Mouse (Mus musculus) ES-CJ7 (cell line): ENCODE results near the gene Il3ra.

Experiments
- DNase-seq: peaks from one replicate; pipeline ENCODE4 v3.0.0; 2011; ENCODE audit warnings: low read depth, low spot score

Il3ra gene

DNA sequence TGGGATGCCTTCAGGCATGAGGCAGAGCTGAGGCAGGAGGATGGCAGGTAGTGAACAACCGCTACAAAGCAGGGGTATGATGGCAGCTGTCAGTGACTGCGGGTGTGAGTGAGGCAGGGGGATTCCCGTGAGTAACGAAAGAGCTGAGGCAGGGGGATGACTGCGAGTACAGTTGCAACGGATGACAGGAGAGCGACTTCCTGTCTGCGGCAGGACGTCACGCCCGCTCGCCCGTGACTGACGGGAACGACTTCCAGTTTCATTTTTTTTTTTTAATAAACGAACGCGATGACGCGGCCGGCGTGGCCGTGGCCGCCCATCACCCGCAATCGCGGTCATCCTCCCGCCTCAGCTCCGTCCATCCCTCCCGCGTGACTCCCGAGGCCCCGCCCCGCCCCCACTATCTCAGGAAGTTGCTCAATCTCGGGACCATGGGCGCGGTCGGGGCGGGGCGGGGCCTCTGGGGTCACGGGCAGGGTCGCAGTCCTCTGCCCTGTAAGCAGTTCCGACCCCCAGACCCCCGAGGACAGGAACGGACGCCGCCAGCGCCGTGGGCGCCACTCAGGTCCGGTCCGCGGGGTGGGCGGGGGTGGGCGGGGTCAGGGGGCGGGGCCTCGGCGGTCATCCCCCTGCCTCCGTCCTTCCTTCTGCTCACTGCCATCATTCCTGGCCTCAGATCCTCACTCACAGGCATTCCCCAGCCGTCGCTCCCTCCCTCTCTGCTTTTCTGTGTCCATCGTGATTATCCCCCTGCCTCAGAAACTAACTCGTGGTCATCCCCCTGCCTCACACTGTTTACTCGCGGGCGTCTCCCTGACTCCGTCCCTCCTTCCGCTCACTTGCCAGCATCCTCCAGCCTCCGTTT is at the start of gene Il3ra:
Gene Il3ra, plus strand, starts transcription at position 328 of the 865 bp plus-strand sequence.
- DNase-seq: peak; percentile 69

DNA sequence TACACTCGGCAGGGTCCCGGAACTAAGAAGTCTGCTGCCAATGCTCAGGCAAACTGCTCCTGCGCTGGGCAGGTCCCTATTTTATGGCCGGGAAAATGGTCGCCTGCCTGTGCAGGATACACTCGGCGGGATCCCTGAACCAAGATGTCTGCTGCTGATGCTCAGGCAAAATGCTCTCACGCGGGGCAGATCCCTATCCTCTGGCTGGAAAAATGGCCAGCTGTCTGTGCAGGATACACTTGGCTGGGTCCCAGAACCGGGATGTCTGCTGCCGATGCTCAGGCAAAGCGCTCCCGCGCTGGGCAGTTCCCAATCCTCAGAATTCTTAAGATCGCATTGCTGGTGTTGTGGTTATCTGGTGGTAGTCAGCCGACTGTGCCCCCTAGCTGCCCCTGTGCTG is 37.1 kb upstream of the Il3ra start:
- peak; percentile 31 for DNase-seq

DNA sequence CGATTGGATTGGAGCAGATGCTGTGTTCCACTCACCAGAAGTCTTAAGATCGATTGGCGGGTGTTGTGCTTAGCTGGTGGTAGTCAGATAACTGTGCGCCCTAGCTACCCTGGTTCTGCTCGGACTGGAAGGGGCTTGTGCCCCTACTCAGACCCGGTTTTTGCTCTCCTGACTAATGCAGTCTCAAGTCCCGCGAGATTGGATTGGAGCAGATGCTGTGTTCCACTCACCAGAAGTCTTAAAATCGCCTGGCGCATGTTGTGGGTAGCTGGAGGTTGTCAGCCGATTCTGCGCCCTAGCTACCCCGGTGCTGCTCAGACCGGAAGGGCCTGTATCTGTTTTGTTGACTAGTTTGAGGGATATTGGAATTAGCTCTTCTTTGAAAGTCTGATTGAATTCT is 36.7 kb upstream of the Il3ra start:
- DNase-seq: peak; percentile 69

DNA sequence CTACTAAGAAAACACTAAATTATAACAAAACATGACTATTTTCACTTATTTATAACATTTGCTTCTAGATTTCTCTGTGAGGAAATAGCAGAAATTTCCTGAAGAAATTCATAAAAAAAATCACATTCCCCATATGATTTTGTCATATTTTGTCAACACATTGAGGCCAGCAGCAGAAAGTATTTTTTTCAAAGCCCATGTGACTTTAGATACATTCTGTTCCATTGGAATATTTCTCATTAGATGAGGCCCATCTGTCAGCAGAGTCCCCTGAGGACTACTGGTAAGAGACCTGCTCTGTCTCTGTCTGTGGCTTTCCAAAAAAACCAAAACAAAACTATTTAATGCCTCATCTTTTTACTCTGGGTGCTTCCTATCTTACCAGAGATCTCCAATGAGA is 23.5 kb upstream of the Il3ra start, which contains the start of gene Olfr31:
Gene Olfr31, plus strand, starts transcription at position 301 of the 400 bp plus-strand sequence.
- no peak for DNase-seq

DNA sequence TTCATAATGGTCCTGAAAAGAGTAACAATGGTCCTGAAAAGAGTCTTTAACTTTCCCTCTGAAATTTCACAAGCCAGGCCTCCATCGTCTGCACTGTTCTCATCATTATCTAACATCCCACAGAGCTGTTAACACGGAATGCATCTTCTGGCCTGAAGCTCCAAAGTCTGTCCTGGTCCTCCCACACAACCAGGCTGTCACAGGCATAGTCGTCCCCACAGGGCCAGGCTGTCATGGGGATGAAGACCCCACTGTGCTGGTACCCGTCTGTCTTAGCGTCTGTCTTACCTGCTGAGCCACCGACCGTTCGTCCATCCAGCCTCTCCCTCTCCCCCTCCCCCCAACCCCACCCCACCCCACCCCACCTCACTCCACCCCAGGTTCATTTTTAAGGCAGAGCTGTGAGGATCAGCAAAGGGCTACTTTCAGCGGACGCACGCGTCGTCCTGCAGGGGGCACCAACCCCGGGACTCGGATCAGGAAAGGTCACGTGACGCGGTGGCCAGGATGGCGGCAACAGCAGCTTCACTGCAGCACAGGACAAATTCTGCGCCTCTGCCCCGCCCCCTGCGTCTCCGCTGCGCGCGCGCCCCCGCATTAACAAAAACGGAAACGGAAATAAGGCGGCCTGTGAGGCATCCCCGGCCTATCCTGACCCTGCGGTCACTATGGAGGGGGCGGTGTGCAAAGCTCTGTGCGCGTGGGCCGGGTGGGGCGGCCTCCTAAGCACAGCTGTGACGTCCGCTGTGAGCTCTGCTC is 783 bp upstream of the Il3ra start:
- peak; percentile 95 for DNase-seq

DNA sequence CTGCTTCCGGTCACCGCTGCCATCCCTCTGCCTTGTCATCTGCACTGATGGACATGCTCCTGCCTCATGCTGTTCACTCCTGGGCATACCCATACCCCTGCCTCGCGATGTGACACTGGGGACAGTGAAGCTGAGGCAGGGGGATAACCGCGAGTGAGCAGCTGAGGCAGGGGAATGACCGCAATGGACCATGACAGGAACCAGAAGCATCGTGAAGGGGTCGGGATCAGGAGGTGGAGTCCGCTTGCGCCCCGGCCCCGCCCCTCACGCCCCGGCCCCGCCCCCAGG is 682 bp downstream of the Il3ra start:
- peak; percentile 28 for DNase-seq

DNA sequence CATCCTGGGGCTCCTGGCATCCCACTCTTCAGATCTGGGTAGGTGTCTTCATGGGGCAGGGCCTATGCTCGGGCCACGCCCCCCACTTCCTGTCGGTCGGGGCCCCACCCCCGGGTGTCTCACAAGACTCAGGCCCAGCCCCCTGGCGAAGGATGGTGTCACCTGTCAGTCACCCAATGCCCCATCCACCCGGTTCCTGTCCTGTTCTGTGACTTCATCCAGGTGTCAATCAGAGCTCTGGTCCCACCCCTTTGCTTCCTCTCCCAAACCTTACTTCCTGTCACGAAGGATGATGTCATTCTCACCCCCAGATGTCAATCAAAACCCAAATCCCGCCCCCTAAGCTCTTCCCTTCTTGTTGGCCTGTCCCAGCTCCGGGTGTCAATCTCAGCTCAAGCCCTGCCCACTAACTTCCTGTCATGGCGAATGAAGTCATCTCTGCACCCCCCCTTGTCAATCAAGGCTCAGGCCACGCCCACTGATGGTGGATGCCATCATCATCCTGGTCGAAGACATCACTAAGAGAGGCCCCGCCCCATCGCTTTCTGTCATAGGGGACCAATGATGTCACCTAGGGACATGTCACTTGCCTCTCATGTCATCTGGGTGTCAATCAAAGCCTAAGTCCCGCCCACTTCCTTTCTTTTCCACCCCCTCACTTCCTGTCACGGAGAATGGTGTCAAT is 1.2 kb downstream of the Il3ra start:
- DNase-seq: peak; percentile 68

DNA sequence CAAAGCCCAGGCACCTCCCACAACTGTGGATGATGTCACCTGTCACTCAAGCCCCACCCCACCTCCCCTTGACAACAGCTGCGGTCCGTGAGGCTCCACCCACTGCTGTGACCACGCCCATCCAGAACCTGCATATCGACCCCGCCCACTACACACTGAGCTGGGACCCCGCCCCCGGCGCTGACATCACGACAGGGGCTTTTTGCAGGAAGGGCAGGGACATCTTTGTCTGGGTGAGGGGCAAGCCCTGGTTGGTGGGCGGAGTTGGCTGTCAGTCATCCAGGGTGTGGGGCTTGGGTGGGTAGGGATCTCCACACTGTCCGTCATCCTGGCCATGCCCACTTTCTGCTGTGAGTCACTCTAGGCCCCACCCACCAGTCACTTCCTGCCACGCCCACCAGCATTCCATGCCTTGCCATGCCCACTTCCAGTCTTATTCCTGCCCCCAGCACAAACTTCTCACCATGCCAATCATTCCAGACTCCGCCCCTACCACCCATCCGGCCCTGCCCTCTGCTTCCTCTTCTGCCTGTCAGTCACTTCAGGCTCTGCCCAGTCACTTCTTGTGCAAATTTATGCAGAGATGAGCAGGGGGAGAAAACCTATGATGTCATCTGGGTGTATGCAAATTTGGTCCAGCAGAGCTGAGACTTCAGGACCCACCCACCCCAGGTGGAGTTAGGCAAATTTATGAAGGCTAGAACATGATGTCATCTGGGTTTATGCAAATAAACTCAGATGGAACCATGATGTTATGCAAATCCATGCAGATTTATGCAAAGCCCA is 2.0 kb downstream of the Il3ra start:
- peak; percentile 65 for DNase-seq

DNA sequence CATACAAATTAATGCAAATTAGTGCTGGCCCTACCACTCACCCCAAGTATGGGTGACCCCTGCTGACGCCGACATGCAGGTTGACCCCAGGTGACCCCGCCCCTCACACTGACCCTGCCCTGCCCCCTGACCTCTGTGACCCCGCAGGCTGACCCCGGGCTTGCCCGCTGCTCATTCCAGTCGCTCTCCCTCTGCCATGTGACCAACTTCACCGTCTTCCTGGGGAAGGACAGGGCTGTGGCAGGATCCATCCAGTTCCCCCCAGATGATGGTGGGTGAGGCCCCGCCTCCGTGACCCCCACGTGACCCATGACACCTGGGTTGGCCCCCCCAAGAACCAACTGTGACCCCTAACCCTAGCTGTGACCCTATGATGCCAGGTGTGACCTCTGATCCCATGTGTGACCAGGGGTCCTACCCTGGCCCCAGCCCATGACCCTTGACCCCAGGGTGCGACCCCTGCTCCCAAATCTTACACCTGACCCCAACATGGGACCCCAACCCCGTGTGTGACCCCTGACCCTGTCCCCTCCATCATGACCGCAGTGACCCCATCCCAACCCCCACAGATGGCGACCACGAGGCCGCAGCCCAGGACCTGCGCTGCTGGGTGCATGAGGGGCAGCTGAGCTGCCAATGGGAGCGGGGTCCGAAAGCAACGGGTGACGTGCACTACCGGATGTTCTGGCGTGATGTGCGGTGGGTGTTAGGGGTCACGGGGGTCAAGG is 2.8 kb downstream of the Il3ra start:
- DNase-seq: peak; percentile 25

DNA sequence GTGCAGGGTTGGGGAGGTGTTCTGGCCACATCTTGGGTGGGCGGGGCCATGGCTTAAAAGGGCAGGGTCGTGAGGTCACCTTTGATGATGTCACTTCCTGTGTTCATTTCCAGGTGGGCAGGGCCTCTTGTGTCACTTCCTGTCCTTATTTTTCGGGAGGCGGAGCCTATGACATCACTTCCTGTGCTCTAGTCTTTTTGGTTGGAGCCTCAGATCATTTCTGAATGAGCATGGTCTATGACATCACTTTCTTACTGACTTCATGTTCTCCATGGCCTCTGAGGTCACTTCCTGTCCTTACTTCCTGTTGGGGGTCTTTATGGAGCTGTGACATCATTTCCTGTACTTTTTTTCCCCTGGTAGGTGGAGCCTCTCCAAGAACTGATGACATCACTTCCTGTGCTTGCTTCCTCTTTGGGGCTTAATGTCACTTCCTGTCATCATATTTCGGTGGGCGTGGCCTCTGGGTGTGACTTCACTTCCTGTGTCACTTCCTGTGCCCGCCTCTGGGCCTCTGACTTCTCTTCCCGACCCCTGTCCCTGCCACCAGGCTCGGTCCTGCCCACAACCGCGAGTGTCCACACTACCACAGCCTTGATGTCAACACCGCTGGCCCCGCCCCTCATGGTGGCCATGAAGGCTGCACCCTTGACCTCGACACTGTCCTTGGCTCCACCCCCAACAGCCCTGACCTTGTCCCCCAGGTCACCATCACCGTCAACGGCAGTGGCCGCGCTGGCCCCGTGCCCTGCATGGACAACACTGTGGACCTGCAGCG is 3.6 kb downstream of the Il3ra start:
- peak; percentile 13 for DNase-seq

DNA sequence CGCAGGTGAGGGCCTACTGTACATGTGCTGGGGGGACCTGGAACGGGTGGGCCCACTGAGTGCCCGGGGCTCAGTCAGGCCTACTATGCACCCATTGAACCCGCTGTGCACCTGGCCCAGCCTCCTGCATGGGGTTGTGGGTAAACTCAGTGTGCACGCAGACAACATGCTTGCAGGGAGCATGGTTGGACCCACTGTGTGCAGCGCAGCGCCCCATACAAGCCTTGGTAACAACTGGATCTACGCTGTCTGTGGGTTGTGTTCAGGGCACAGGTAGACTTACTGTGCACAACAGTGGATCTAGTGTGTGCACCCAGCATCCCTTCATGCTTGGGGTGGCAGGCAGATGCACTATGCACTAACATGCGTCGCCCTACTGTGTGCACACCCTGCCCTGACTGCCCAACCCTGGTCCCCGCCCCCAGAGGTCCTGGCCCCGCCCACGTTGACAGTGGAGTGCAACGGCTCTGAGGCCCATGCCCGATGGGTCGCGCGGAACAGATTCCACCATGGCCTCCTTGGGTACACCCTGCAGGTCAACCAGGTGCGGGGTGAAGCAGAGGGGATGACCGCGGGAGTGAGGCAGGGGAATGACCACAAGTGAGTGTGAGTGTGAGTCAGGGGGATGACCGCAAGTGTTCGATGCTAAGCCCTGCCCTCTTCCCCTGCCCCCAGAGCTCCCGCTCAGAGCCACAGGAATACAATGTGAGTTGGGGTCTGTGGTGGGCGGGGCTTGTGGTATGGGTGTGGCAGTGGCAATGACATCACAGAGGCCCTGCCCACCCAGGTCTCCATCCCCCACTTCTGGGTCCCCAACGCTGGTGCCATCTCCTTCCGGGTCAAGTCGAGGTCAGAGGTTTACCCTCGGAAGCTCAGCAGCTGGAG is 4.4 kb downstream of the Il3ra start:
- DNase-seq: peak; percentile 7

DNA sequence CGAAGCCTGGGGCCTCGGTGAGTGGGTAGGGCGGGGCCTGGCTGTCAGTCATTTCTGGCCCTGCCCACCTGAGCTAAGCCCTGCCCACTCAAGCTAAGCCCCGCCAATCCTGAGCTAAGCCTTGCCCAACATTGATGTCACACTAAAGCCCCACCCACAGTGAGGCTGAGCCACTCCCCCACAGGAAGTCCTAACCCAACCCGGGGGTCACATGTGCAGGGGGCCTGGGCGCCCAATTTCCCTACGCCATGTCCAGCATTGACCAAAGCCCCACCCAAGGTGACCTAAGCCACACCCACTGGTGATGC is 5.0 kb downstream of the Il3ra start:
- DNase-seq: peak; percentile 7

DNA sequence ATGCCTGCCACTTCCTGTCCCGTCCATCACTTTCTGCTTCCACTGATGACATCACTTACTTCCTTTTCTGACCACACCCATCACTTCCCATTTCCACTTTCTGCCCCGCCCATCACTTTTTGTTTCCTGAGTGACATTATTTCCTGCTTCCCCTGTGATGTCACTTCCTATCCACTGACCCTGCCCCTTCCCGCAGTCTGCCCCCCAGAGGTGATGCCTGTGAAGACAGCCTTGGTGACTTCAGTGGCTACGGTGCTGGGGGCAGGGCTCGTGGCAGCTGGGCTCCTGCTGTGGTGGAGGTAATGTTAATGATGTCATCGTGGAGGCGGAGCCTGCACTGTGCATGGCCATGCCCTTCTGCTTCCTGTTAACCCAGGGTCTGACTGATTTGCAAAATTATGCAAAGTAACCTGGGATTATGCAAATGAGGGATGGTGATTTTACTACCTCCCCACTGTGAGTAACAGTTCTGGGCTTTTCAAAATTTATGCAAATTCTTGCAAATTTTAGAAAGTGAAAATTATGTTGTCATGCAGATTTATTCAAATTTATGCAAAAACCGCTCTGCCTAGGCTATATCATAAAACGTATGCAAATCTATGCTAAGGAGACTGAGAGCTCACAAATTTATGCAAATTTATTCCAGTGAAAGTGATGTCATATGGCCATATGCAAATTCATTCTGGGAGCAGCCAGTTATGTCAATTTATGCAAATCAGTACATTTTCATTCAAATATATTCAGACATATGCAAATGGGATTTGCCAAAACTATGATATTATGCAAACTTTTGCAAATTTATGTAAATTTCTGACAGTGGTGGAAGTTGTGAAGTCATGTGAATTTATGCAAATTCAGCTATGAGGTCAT is 5.9 kb downstream of the Il3ra start:
- peak; percentile 8 for DNase-seq

DNA sequence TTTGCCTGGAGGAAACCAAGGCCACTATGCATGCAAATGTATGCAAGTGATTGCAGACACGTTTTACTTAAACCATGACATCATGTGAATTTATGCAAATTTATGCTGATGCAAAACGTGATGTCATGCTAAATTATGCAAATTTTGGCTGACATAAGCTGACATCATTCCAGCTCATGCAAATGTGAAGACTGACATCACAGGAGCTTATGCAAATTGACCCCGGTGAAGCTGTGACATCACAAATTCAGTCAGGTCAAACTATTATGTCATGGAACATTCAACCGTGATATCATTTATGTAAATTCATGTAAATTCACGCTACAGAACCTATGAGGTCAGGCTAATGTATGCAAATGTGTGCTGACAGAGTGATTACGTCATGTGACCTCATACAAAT is 6.5 kb downstream of the Il3ra start:
- peak; percentile 20 for DNase-seq

DNA sequence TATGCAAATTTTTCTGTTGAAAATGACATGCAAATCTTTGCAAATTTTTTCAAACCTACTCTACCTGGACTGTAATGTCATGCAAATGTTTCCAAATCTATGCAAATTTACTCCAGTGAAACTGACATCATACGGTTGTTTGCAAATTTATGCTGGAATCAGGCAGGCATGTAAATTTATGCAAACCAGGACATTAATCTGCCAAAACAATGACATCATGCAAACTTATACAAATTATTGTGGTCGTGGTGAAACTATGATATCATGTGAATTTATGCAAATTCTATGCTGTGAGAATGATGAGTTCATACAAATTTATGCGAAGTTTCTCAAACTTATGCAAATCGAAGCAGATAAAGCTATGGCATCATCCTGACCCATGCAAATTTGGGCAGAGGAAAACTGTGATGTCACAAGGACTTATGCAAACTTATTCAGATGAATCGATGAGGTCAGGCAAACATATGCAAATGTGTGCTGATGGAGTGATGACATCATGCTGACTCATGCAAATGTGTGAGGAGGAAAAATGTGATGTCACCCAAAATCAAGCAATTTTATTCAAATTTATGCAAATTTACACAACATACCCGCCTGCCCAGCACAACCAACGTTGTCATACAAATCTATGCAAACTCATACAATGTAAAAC is 7.1 kb downstream of the Il3ra start:
- DNase-seq: peak; percentile 14

DNA sequence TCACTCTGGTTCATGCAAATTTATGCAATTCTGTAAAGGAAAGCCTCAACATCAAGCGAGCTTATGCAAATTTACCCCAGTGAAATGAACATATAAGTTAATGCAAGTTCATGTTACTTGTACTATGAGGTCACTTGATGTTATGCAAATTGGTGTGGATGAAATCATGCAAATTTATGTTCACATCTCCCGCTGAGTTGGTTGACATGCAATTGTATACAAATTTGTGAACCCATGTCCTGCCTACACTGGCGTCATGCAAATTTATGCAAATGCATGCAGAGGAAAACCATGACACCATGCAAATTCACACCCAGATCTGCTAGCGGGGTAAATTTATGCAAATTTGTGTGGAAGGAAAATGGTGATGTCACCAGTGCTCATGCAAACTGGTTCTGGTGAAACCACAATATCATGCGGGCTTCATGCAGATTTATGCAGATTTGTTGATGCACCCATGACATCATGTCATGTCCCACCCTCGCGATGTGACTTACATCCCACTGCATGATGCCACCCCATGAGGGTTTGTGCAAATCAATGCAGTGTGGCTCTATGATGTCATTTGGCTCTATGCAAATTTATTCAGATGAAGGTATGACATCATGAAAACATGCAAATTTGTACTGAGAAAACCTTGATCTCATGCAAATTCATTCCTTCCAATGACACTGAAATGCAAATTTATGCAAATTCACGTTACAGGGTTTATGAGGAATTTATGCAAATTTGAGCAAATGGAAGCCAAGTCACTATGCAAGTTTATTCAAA is 7.8 kb downstream of the Il3ra start:
- peak; percentile 14 for DNase-seq
